Mouse (Mus musculus): ENCODE measurements at regions not wholly inside any gene's neighbourhood (a gene's known extent, or its start where the extent isn't known, plus 50 kb on each side); places are given as distances from the start of the nearest gene placed in this dataset.

DNA sequence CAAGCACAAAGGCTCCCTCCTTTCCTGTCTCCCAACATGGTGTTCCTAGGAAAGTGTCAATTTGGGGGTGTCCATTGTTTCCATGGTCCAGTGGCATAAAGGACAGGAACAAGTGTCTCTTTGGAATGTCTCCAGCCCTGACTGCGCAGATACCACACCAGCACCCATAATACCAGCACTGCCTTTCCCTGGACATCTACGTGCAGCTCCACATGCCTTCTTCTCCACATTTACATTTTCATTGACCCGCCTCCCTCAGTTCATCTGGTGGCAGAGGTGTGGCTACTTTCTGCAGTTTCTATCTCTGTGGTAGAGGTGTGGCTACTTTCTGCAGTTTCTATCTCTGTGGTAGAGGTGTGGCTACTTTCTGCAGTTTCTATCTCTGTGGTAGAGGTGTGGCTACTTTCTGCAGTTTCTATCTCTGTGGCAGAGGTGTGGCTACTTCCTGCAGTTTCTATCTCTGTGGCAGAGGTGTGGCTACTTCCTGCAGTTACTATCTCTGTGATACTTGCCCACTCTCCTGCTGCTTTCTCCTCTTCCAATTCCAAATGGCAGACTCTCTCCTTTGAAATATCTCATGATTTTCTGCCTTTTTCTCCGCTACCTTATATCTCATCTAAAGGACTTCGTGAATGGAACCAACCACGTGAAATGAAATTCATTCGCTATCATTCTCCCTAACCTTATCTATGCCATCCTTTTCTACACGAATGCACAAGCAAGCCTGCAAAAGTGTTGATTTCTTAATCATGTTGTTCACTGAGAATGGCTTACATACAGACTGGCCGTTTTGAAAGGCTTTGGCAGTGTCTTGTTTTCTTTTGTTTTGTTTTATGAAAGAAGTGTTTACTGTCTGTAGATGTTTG is 204.0 kb downstream of the Parm1 start:
- TF ChIP-seq CTCF (IDR thresholded peaks at IDR 0.05; ENCODE audit: extremely low read depth, insufficient read depth, low read length) (no peak), POLR2A (IDR thresholded peaks at IDR 0.05; ENCODE audit: extremely low read depth, insufficient read depth, low read length) (no peak)

Measured in cortical plate, adult 2 months (tissue).